In genomic region chr14:54640946-54641304, GRCm38 (mm10) we compare ENCODE assay signal across 8 mouse cellular contexts. TPM values are rescaled to one million over a fixed set of nuclear protein-coding genes. Genes with fewer than 3 reads are reported as not detected.
DNase-seq lines count a peak whose midpoint lies in the region; ATAC-seq lines count a peak whose summit lies in the region.
"Had no signal": no experiment of that assay in that cellular context is flagged by ENCODE, and none has a peak within 500 bp of the region (broad histone marks: within the 10 kb centered on the region; RNA-seq: fewer than 3 reads in every experiment).

Gene Gm17606 (plus strand): TSS chr14:54640952.

- H3K4me2 ChIP-seq in forebrain, embryonic 12.5 days = peak within 1 kb of the TSS; percentile 97
- H3K4me2 ChIP-seq in limb, embryonic 13.5 days (replicated peaks) = peak within 1 kb of the TSS; percentile 93
- peak within 1 kb of the TSS; percentile 85 for H3K4me2 ChIP-seq in stomach, embryonic 14.5 days (replicated peaks; ENCODE audit: low read depth, low read length)

- H3K9me3 ChIP-seq in megakaryocyte, embryonic 14.5 days = no peaks in the 10 kb centered on the region
- no peaks in the 10 kb centered on the region for H3K9me3 ChIP-seq in forebrain, embryonic 12.5 days
- H3K9me3 ChIP-seq in limb, embryonic 13.5 days = no peaks in the 10 kb centered on the region
- H3K9me3 ChIP-seq in stomach, embryonic 14.5 days (ENCODE audit: control insufficient read depth, low read depth, low read length) = no peaks in the 10 kb centered on the region

- peaks cover 59% of the 10 kb centered on the region for H3K36me3 ChIP-seq in megakaryocyte, embryonic 14.5 days (replicated peaks; ENCODE audit: low read length)
- H3K36me3 ChIP-seq in forebrain, embryonic 12.5 days (replicated peaks) = peaks cover 64% of the 10 kb centered on the region
- peaks cover 75% of the 10 kb centered on the region for H3K36me3 ChIP-seq in limb, embryonic 13.5 days
- H3K36me3 ChIP-seq in stomach, embryonic 14.5 days (ENCODE audit: control insufficient read depth, insufficient read depth, low read length) = peaks cover 56% of the 10 kb centered on the region

- no peak for ATAC-seq in megakaryocyte, adult 5-6 weeks (ENCODE audit: poor library complexity, severe bottlenecking)
- no peak for ATAC-seq in forebrain, embryonic 12.5 days (ENCODE audit: low FRiP score)
- ATAC-seq in limb, embryonic 13.5 days (ENCODE audit: low FRiP score, low read depth) = peak; percentile 10; the same call in 1 of the 2 replicates
- peak; percentile 20; the same call in 1 of the 2 replicates for ATAC-seq in stomach, embryonic 14.5 days (ENCODE audit: insufficient number of reproducible peaks, insufficient read depth, low FRiP score, low read depth)

- H3K4me3 ChIP-seq in megakaryocyte, embryonic 14.5 days (replicated peaks) = peak within 1 kb of the TSS; percentile 95
- H3K4me3 ChIP-seq in forebrain, embryonic 12.5 days (replicated peaks) = peak within 1 kb of the TSS; percentile 84
- peak within 1 kb of the TSS; percentile 76 for H3K4me3 ChIP-seq in limb, embryonic 13.5 days
- peak within 1 kb of the TSS; percentile 49 for H3K4me3 ChIP-seq in stomach, embryonic 14.5 days (ENCODE audit: low read depth, low read length)

- peaks cover 31% of the 10 kb centered on the region for H3K27me3 ChIP-seq in megakaryocyte, embryonic 14.5 days (replicated peaks)
- H3K27me3 ChIP-seq in forebrain, embryonic 12.5 days = no peaks in the 10 kb centered on the region
- no peaks in the 10 kb centered on the region for H3K27me3 ChIP-seq in limb, embryonic 13.5 days
- H3K27me3 ChIP-seq in stomach, embryonic 14.5 days (ENCODE audit: control insufficient read depth, insufficient read depth, low read length) = no peaks in the 10 kb centered on the region

- H3K27ac ChIP-seq in forebrain, embryonic 12.5 days = peak within 1 kb of the TSS; percentile 91
- peak within 1 kb of the TSS; percentile 84 for H3K27ac ChIP-seq in limb, embryonic 13.5 days
- peak within 1 kb of the TSS; percentile 64 for H3K27ac ChIP-seq in stomach, embryonic 14.5 days (ENCODE audit: low read length)

- WGBS in forebrain, embryonic 12.5 days = under 1% methylated on average over 23 of the region's 28 CpGs
- WGBS in limb, embryonic 13.5 days = 1% methylated on average over 15 of the region's 28 CpGs
- 3% methylated on average over 22 of the region's 28 CpGs for WGBS in stomach, embryonic 14.5 days

- DNase-seq in left cerebral cortex, postnatal 4 days = no peak
- no peak for DNase-seq in thymus, adult 18-20 months

- peaks cover 29% of the 10 kb centered on the region for H3K4me1 ChIP-seq in megakaryocyte, embryonic 14.5 days
- H3K4me1 ChIP-seq in forebrain, embryonic 12.5 days = peaks cover 22% of the 10 kb centered on the region
- H3K4me1 ChIP-seq in limb, embryonic 13.5 days = peaks cover 16% of the 10 kb centered on the region
- peaks cover 11% of the 10 kb centered on the region; the same call in 1 of the 2 replicates for H3K4me1 ChIP-seq in stomach, embryonic 14.5 days (ENCODE audit: control insufficient read depth, insufficient read depth, low read length)

- peak within 1 kb of the TSS; percentile 96 for H3K9ac ChIP-seq in forebrain, embryonic 12.5 days
- peak within 1 kb of the TSS; percentile 91 for H3K9ac ChIP-seq in limb, embryonic 13.5 days
- H3K9ac ChIP-seq in stomach, embryonic 14.5 days (replicated peaks; ENCODE audit: low read depth, low read length) = peak within 1 kb of the TSS; percentile 76

- intact Hi-C loops in left cerebral cortex, postnatal 4 days (cut with DNase I) = loop anchor here (5.0 to 10.0 kb wide), 4 partner anchors 74 to 579 kb away; partner anchors contain the start of gene Slc7a7

RNA-seq across cellular contexts. Expression of gene Gm17606, which starts in this region (rescaled TPM):
- polyA plus RNA-seq in megakaryocyte, embryonic 14.5 days (2012; ENCODE audit: insufficient read depth, low replicate concordance) = not detected in 2 replicates
- total RNA-seq in megakaryocyte, adult 5-6 weeks (2015) = not detected in 2 replicates
- not detected in 2 replicates for total RNA-seq in megakaryocyte, adult 5-6 weeks (2017)
- polyA plus RNA-seq in forebrain, embryonic 12.5 days (2016; fragmentation: Nextera tagmentation; extraction: Ambion mirVana) = not detected in 2 replicates
- polyA plus RNA-seq in limb, embryonic 13.5 days (2015; fragmentation: Nextera tagmentation; extraction: Ambion mirVana) = not detected in 2 replicates
- not detected in 2 replicates for polyA plus RNA-seq in stomach, embryonic 14.5 days (2014; fragmentation: Nextera tagmentation; extraction: Ambion mirVana)
- total RNA-seq in left cerebral cortex, postnatal 4 days (2021) = not detected
- total RNA-seq: layer of hippocampus, adult 8-10 months had no signal

Comparison
In these comparisons a context has a peak if more than half of its experiments do, and no peak if none do; other contexts are left out.
1. Peak in ATAC-seq, H3K4me3 ChIP-seq, H3K27ac ChIP-seq, H3K9ac ChIP-seq and H3K4me2 ChIP-seq in limb, embryonic 13.5 days; RNA of the gene not detected or under 1 TPM.
2. Peak in ATAC-seq, H3K4me3 ChIP-seq, H3K27ac ChIP-seq, H3K9ac ChIP-seq and H3K4me2 ChIP-seq in stomach, embryonic 14.5 days; RNA of the gene not detected or under 1 TPM.